Mouse (Mus musculus): ENCODE measurements around the gene Amy2a4. TPM values are rescaled to one million over a fixed set of nuclear protein-coding genes. Genes with fewer than 3 reads are reported as not detected.
"Not testable (repeated sequence)": the region's sequence is repeated elsewhere in the genome, so short reads cannot be mapped to it uniquely, and the experiment has no call there.

Gene Amy2a4
- polyA plus RNA-seq (2015; fragmentation: Nextera tagmentation; extraction: Ambion mirVana), result 0.62 and 7.0 TPM in 2 replicates

- WGBS (ENCODE audit: insufficient replicate concordance), result no CpG with 5 or more reads among the region's 4 CpGs
- ATAC-seq, result not testable (repeated sequence)
Observed at GRCm38 (mm10) chr3:113291349-113291748, at the start of gene Amy2a4. Gene Amy2a4 (minus strand): TSS chr3:113291449.

GRCm38 (mm10) chr3:113323952-113324351 is 32.7 kb upstream of the Amy2a4 start, which contains the start of gene Amy2a3:
Gene Amy2a3 (minus strand): TSS chr3:113324052.
- H3K36me3 ChIP-seq (replicated peaks; ENCODE audit: insufficient read depth, low read length); H3K9me3 ChIP-seq (ENCODE audit: low read length); H3K9ac ChIP-seq (replicated peaks); H3K4me1 ChIP-seq (ENCODE audit: insufficient read depth); H3K4me2 ChIP-seq (ENCODE audit: low read depth, low read length); ATAC-seq; DNase-seq; H3K4me3 ChIP-seq (ENCODE audit: low read depth, low read length); H3K27ac ChIP-seq (ENCODE audit: low read depth); H3K27me3 ChIP-seq (ENCODE audit: insufficient read depth, low read length): not testable (repeated sequence)
- no CpG with 5 or more reads among the region's 4 CpGs for WGBS (ENCODE audit: insufficient replicate concordance)

More at GRCm38 (mm10) chr3:113291349-113291748, at the start of gene Amy2a4:
- not testable (repeated sequence) for H3K9me3 ChIP-seq (ENCODE audit: low read length); H3K9ac ChIP-seq (replicated peaks); H3K27ac ChIP-seq (ENCODE audit: low read depth); DNase-seq; H3K36me3 ChIP-seq (replicated peaks; ENCODE audit: insufficient read depth, low read length); H3K27me3 ChIP-seq (ENCODE audit: insufficient read depth, low read length); H3K4me1 ChIP-seq (ENCODE audit: insufficient read depth); H3K4me3 ChIP-seq (ENCODE audit: low read depth, low read length); H3K4me2 ChIP-seq (ENCODE audit: low read depth, low read length)

GRCm38 (mm10) chr3:113312937-113313336 is 21.7 kb upstream of the Amy2a4 start:
- WGBS (ENCODE audit: insufficient replicate concordance), result no CpG with 5 or more reads among the region's 3 CpGs
- H3K27me3 ChIP-seq (ENCODE audit: insufficient read depth, low read length); ATAC-seq: not testable (repeated sequence)

GRCm38 (mm10) chr3:113280285-113280684 is 11.0 kb downstream of the Amy2a4 start:
- H3K27me3 ChIP-seq (ENCODE audit: insufficient read depth, low read length); H3K36me3 ChIP-seq (replicated peaks; ENCODE audit: insufficient read depth, low read length); H3K4me3 ChIP-seq (ENCODE audit: low read depth, low read length); H3K4me1 ChIP-seq (ENCODE audit: insufficient read depth); ATAC-seq; H3K9ac ChIP-seq (replicated peaks); H3K4me2 ChIP-seq (ENCODE audit: low read depth, low read length); H3K27ac ChIP-seq (ENCODE audit: low read depth); DNase-seq; H3K9me3 ChIP-seq (ENCODE audit: low read length): not testable (repeated sequence)

More at GRCm38 (mm10) chr3:113312937-113313336, 21.7 kb upstream of the Amy2a4 start:
- not testable (repeated sequence) for H3K4me1 ChIP-seq (ENCODE audit: insufficient read depth); H3K4me2 ChIP-seq (ENCODE audit: low read depth, low read length); H3K9me3 ChIP-seq (ENCODE audit: low read length); H3K9ac ChIP-seq (replicated peaks); H3K4me3 ChIP-seq (ENCODE audit: low read depth, low read length); DNase-seq; H3K36me3 ChIP-seq (replicated peaks; ENCODE audit: insufficient read depth, low read length); H3K27ac ChIP-seq (ENCODE audit: low read depth)

- ATAC-seq; H3K9ac ChIP-seq (replicated peaks); H3K4me2 ChIP-seq (ENCODE audit: low read depth, low read length); H3K9me3 ChIP-seq (ENCODE audit: low read length); H3K4me1 ChIP-seq (ENCODE audit: insufficient read depth); H3K36me3 ChIP-seq (replicated peaks; ENCODE audit: insufficient read depth, low read length); DNase-seq; H3K27ac ChIP-seq (ENCODE audit: low read depth); H3K27me3 ChIP-seq (ENCODE audit: insufficient read depth, low read length); H3K4me3 ChIP-seq (ENCODE audit: low read depth, low read length): not testable (repeated sequence)
Observed at GRCm38 (mm10) chr3:113279586-113279985, 11.7 kb downstream of the Amy2a4 start.

GRCm38 (mm10) chr3:113258737-113259136 is 32.5 kb downstream of the Amy2a4 start, which contains the start of gene Amy2a5:
Gene Amy2a5 (minus strand): TSS chr3:113258837.
- H3K36me3 ChIP-seq (replicated peaks; ENCODE audit: insufficient read depth, low read length); H3K4me3 ChIP-seq (ENCODE audit: low read depth, low read length); H3K4me1 ChIP-seq (ENCODE audit: insufficient read depth); H3K4me2 ChIP-seq (ENCODE audit: low read depth, low read length); H3K9me3 ChIP-seq (ENCODE audit: low read length); DNase-seq; H3K27ac ChIP-seq (ENCODE audit: low read depth); H3K27me3 ChIP-seq (ENCODE audit: insufficient read depth, low read length); H3K9ac ChIP-seq (replicated peaks); ATAC-seq: not testable (repeated sequence)
- no CpG with 5 or more reads among the region's 4 CpGs for WGBS (ENCODE audit: insufficient replicate concordance)

Other genes with a start within 250 kb of the Amy2a4 start
- gene Amy2a5, start 32.6 kb downstream of the Amy2a4 start, polyA plus RNA-seq (2015; fragmentation: Nextera tagmentation; extraction: Ambion mirVana), result 13.0 and 16.9 TPM in 2 replicates
- 0.62 and 7.0 TPM in 2 replicates for gene Amy2a3, start 32.6 kb upstream of the Amy2a4 start, polyA plus RNA-seq (2015; fragmentation: Nextera tagmentation; extraction: Ambion mirVana)
- 0.62 and 7.0 TPM in 2 replicates for gene Amy2a2, start 65.2 kb upstream of the Amy2a4 start, polyA plus RNA-seq (2015; fragmentation: Nextera tagmentation; extraction: Ambion mirVana)
- gene Amy2a1, start 241.0 kb upstream of the Amy2a4 start, polyA plus RNA-seq (2015; fragmentation: Nextera tagmentation; extraction: Ambion mirVana), result 26.2 and 39.4 TPM in 2 replicates

All from liver, postnatal 0 days (tissue).